Mouse (Mus musculus) liver, embryonic 14.5 days (tissue): ENCODE data around the gene Gm9972.

ENCODE experiments used
- CTCF ChIP-seq: IDR thresholded peaks from 2 replicates; pipeline ENCODE4 v1.5.1; 2016; ENCODE audit warnings: antibody characterized with exemption, low read depth, control low read depth
- EP300 ChIP-seq: IDR thresholded peaks from 2 replicates; pipeline ENCODE4 v1.6.1; 2016; ENCODE audit warnings: antibody characterized with exemption, low read depth

- TF ChIP-seq CTCF (no peak), EP300 (no peak)
Observed at GRCm38 (mm10) chr11:43059437-43059970, 24.0 kb downstream of the Gm9972 start.
